Mouse (Mus musculus) C2C12 (cell line): Measurements from ENCODE around the gene Pycr2. TPM values are rescaled to one million over a fixed set of nuclear protein-coding genes. Genes with fewer than 3 reads are reported as not detected.
A peak's percentile ranks its signal among the peaks of the same experiment; 100 is the strongest.

ENCODE experiments used
- H3K27me3 ChIP-seq: one replicate; pipeline ENCODE4 v1.6.1; 2011; ENCODE audit not compliant: control insufficient read depth, insufficient read depth, insufficient read length
- H3K36me3 ChIP-seq: one replicate; pipeline ENCODE4 v1.6.1; 2011; ENCODE audit not compliant: control insufficient read depth, insufficient read depth
- H3K4me3 ChIP-seq: one replicate; pipeline ENCODE4 v1.5.1; 2011; ENCODE audit warnings: mild to moderate bottlenecking, control low read depth; ENCODE audit not compliant: poor library complexity, insufficient read depth, severe bottlenecking
- H3K79me2 ChIP-seq: one replicate; pipeline ENCODE4 v1.6.1; 2011; ENCODE audit not compliant: control insufficient read depth, insufficient read depth
- H3K79me3 ChIP-seq: one replicate; pipeline ENCODE4 v1.6.1; 2011; ENCODE audit warnings: low read depth, control low read depth
- H3ac ChIP-seq: one replicate; pipeline ENCODE3; 2011; ENCODE audit warnings: low read depth; ENCODE audit not compliant: control insufficient read depth, insufficient read length
- CEBPB ChIP-seq: IDR thresholded peaks from one replicate; pipeline ENCODE4 v1.6.1; 2011; ENCODE audit warnings: low read depth, mild to moderate bottlenecking, control low read depth, moderate library complexity
- CTCF ChIP-seq: IDR thresholded peaks from one replicate; pipeline ENCODE4 v1.5.1; 2011; ENCODE audit not compliant: control insufficient read depth, insufficient read depth, insufficient read length
- FOSL1 ChIP-seq: IDR thresholded peaks from one replicate; pipeline ENCODE4 v1.8.0; 2011; ENCODE audit warnings: mild to moderate bottlenecking, low read length; ENCODE audit not compliant: poor library complexity, insufficient read depth, severe bottlenecking
- MAX ChIP-seq: IDR thresholded peaks from one replicate; pipeline ENCODE4 v1.6.1; 2011; ENCODE audit warnings: mild to moderate bottlenecking, control low read depth
- MYOD1 ChIP-seq: IDR thresholded peaks from one replicate; pipeline ENCODE4 v1.6.1; 2011; ENCODE audit warnings: low read depth; ENCODE audit not compliant: control insufficient read depth, insufficient read length
- MYOG ChIP-seq: IDR thresholded peaks from one replicate; pipeline ENCODE4 v1.6.1; 2011; ENCODE audit not compliant: control insufficient read depth, insufficient read length; ENCODE audit errors: extremely low read depth
- USF1 ChIP-seq: IDR thresholded peaks from one replicate; pipeline ENCODE4 v1.6.1; 2011; ENCODE audit warnings: low read depth, mild to moderate bottlenecking, control low read depth, moderate library complexity
- polyA plus RNA-seq: library from polyadenylated mRNA; unstranded; fragments of >200 nt; fragmentation: generic; extraction: Trizol; gene quantifications from one replicate; pipeline ENCODE4 v1.2.1, GENCODE M21; 2012; ENCODE audit warnings: missing spikeins

Gene Pycr2
- polyA plus RNA-seq, 1 experiment, result 114 TPM

DNA sequence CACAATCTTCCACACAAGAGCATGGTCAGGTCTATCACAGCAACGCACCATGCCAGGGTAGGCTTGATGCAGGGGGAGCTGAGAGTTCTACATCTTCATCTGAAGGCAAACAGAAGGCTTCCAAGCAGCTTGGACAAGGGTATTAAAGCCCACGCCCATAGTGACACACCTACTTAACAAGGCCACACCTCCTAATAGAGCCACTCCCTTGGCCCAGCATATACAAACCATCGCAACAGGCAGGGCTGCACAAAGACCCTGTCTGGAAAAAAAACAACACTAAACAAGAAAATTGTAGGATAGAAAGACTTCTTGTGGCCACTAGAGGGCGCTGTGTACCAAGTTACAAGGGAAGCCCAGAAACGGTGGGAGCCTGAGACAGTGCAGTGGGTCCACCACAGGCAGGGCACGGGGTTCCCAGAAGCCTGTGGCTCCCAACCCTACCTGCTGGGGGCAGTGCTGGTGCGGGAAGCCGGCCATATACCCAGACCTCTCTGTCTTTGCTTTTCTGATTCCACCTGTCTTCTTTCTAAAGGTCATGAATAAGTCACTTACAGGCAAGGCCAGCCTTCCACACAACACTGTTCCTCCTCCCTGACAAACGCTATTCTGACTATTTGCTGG lies 30.1 kb upstream of the Pycr2 start:
- no peak overlapping the region for H3ac ChIP-seq
- TF ChIP-seq CTCF (peak; percentile 17), USF1 (no peak)
- H3K79me3 ChIP-seq, result no peaks in the 10 kb centered on the region
- no peaks in the 10 kb centered on the region for H3K36me3 ChIP-seq
- H3K4me3 ChIP-seq, result no peak overlapping the region
- no peaks in the 10 kb centered on the region for H3K79me2 ChIP-seq
- H3K27me3 ChIP-seq, result peaks cover 12% of the 10 kb centered on the region

DNA sequence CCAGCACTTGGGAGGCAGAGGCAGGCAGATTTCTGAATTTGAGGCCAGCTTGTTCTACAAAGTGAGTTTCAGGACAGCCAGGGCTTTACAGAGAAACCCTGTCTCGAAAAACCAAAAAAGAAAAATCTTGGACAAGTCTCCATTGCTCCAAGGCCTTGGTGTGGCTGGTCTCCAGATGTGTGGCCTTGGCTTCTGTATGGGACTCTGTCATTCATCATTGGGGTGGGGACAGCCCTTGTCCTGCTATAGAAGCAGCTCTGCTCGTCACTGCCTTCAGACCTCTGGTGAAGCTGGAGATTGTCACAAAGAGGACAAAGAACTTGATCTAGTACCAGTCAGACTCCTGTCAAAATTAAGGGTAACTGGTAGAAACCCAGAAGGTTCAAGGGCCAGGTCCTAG lies 29.5 kb upstream of the Pycr2 start:
- H3K79me2 ChIP-seq, result no peaks in the 10 kb centered on the region
- no peak overlapping the region for H3ac ChIP-seq
- H3K4me3 ChIP-seq, result no peak overlapping the region
- TF ChIP-seq MYOD1 (no peak), CTCF (no peak)
- H3K36me3 ChIP-seq, result no peaks in the 10 kb centered on the region
- peaks cover 12% of the 10 kb centered on the region for H3K27me3 ChIP-seq
- H3K79me3 ChIP-seq, result no peaks in the 10 kb centered on the region

DNA sequence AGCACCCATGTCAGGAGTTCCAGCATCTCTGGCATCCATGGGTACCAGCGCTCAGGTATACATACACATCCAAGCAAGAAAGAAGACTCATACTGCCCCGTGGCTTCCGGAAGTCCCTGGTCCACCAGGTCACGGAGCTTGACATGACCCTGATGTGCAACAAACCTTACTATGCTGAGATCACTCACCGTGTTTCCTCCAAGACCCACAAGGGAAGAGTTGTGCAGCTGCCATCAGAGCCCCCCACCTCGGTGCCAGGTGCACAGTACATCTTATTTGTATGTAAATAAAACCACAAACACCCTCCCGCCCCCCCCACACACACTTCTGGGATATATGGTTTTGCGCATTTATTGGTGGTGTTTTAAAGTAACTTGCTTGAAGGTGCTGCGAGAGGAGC lies 29.0 kb upstream of the Pycr2 start:
- Histone ChIP-seq H3K4me3 (no peak overlapping the region), H3K79me2 (no peaks in the 10 kb centered on the region), H3K27me3 (peaks cover 12% of the 10 kb centered on the region), H3ac (no peak overlapping the region), H3K36me3 (no peaks in the 10 kb centered on the region), H3K79me3 (no peaks in the 10 kb centered on the region)
- TF ChIP-seq USF1 (no peak), CTCF (no peak), MYOG (no peak), MAX (no peak), MYOD1 (no peak), FOSL1 (no peak), CEBPB (no peak)

DNA sequence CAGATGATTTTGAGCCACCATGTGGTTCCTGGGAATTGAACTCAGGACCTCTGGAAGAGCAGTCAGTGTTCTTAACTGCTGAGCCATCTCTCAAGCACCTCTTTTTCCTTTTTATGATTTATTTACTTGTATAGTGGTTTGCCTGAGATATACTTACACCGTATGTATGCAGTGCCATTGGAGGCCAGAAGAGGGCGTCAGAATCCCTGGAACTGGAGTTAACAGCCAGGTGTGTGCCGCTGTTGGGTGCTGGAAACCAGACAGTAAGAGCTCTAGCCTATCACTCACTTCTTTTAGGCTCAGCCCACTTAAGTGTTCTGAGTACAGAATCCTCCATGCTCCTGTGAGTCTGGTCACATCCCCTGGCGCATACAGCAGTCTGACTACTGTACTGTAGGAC lies 26.6 kb upstream of the Pycr2 start:
- no peak for TF ChIP-seq FOSL1

DNA sequence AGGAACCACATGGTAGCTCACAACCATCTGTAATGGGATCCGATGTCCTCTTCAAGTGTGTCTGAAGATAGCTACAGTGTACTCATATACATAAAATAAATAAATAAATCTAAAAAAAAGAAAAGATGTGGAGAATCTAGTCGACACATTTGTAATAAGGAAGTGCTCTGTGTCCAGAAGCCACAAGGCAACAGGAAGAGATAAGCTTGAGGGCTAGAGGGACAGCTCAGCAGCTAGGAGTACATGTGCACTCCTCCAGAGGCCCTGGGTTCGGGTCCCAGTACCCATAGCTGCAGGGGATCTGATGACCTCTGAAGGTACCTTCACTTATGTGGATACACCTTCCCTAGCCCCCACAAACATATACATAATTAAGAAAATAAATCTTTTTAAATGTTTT lies 22.3 kb upstream of the Pycr2 start:
- Histone ChIP-seq H3K79me2 (no peaks in the 10 kb centered on the region), H3ac (no peak overlapping the region), H3K27me3 (peaks cover 21% of the 10 kb centered on the region), H3K79me3 (no peaks in the 10 kb centered on the region), H3K36me3 (no peaks in the 10 kb centered on the region), H3K4me3 (no peak overlapping the region)
- TF ChIP-seq USF1, result no peak
- no peak for TF ChIP-seq FOSL1

More for the DNA sequence above, 26.6 kb upstream of the Pycr2 start:
- Histone ChIP-seq H3ac (no peak overlapping the region), H3K4me3 (no peak overlapping the region), H3K79me3 (no peaks in the 10 kb centered on the region), H3K36me3 (no peaks in the 10 kb centered on the region), H3K27me3 (peaks cover 16% of the 10 kb centered on the region), H3K79me2 (no peaks in the 10 kb centered on the region)

DNA sequence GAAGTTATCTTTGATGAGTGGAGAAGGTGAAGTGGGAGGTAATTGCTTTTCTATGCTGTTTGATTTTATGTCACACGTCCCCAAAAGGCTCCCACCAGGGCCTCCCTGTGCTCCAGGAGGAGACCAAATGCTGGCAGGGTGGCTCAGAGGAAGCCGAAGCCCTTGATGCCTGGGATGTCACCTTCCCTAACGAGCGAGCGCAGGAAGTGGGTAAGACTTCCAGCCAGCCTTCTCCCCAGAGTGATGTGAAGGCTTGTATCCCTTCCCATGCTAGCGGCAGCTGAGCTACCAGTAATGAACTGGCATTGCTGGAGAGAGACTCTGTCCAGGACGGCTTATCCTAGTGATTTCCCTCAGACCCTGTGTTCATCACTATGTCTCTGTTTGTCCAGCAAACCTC lies 20.4 kb upstream of the Pycr2 start:
- Histone ChIP-seq H3ac (no peak overlapping the region), H3K79me2 (no peaks in the 10 kb centered on the region), H3K27me3 (peaks cover 11% of the 10 kb centered on the region), H3K36me3 (no peaks in the 10 kb centered on the region), H3K79me3 (no peaks in the 10 kb centered on the region), H3K4me3 (no peak overlapping the region)
- TF ChIP-seq USF1 (no peak), CEBPB (no peak), MYOD1 (no peak), MYOG (no peak), FOSL1 (no peak), MAX (no peak), CTCF (no peak)

DNA sequence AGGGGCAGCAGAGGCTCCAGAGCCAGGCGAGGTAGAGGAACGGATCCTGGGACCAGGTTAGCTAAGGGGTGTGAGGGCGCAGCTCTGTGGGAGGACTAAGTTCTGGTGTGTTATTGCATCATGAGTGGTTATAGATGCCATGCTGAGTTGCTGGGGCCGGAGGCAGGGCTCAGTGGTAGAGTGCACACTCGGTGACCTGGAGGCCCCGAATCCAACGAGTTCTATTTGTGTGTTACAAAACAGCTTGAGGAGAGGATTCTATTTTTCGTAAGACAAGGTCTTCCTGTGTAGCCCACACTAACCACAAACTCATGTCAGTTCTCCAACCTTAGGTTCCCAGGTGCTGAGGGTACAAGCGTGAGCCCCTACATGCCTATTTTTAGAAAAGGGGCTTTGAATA lies 19.6 kb upstream of the Pycr2 start:
- no peaks in the 10 kb centered on the region for H3K36me3 ChIP-seq
- no peak overlapping the region for H3ac ChIP-seq
- H3K4me3 ChIP-seq, result no peak overlapping the region
- no peaks in the 10 kb centered on the region for H3K79me2 ChIP-seq
- no peaks in the 10 kb centered on the region for H3K79me3 ChIP-seq
- TF ChIP-seq CTCF, result no peak
- no peak for TF ChIP-seq FOSL1
- no peak for TF ChIP-seq MAX
- TF ChIP-seq USF1, result no peak
- no peak for TF ChIP-seq MYOG
- TF ChIP-seq MYOD1, result no peak
- no peak for TF ChIP-seq CEBPB
- peaks cover 9% of the 10 kb centered on the region for H3K27me3 ChIP-seq
